Mouse (Mus musculus): ENCODE results near the gene Ap2s1.
"Not testable (repeated sequence)": the region's sequence is repeated elsewhere in the genome, so short reads cannot be mapped to it uniquely, and the experiment has no call there.

The Ap2s1 gene

GRCm38 (mm10) chr7:16738073-16738696, at the start of gene Ap2s1:
Ap2s1 (plus strand) TSS chr7:16738410.
- DNase-seq (ENCODE audit: low spot score in 2 of 2): peak; percentile 89 to 92

- no peak for DNase-seq (ENCODE audit: low spot score in 2 of 2)
These were observed 49.0 kb upstream of the Ap2s1 start for GRCm38 (mm10) chr7:16689196-16689595.

GRCm38 (mm10) chr7:16695025-16695424, 43.2 kb upstream of the Ap2s1 start:
- peak in 1 of 2 experiments; percentile 25 for DNase-seq (ENCODE audit: low spot score in 2 of 2)

- DNase-seq (ENCODE audit: low spot score in 2 of 2): no peak
These were observed 39.2 kb upstream of the Ap2s1 start for GRCm38 (mm10) chr7:16699042-16699441.

- no peak for DNase-seq (ENCODE audit: low spot score in 2 of 2)
These were observed 37.6 kb upstream of the Ap2s1 start for GRCm38 (mm10) chr7:16700583-16700982.

GRCm38 (mm10) chr7:16706385-16706784, 31.8 kb upstream of the Ap2s1 start:
- DNase-seq (ENCODE audit: low spot score in 2 of 2): no peak

GRCm38 (mm10) chr7:16708244-16708643, 30.0 kb upstream of the Ap2s1 start:
- DNase-seq (ENCODE audit: low spot score in 2 of 2): no peak

- DNase-seq (ENCODE audit: low spot score in 2 of 2): no peak
These were observed 27.6 kb upstream of the Ap2s1 start for GRCm38 (mm10) chr7:16710604-16711003.

GRCm38 (mm10) chr7:16712633-16713415, 25.4 kb upstream of the Ap2s1 start:
- DNase-seq (ENCODE audit: low spot score in 2 of 2): no peak

GRCm38 (mm10) chr7:16716456-16717152, 21.6 kb upstream of the Ap2s1 start:
- not testable (repeated sequence) for DNase-seq (ENCODE audit: low spot score in 2 of 2)

- DNase-seq (ENCODE audit: low spot score in 2 of 2): no peak
These were observed 16.6 kb upstream of the Ap2s1 start, which contains the start of gene Ceacam9 for GRCm38 (mm10) chr7:16721629-16722028. Ceacam9 (plus strand) TSS chr7:16721929.

- DNase-seq (ENCODE audit: low spot score in 2 of 2): not testable (repeated sequence)
These were observed 15.7 kb upstream of the Ap2s1 start for GRCm38 (mm10) chr7:16722490-16722889.

GRCm38 (mm10) chr7:16728596-16729348, 9.4 kb upstream of the Ap2s1 start:
- DNase-seq (ENCODE audit: low spot score in 2 of 2): peak in 1 of 2 experiments; percentile 61

GRCm38 (mm10) chr7:16729563-16729962, 8.6 kb upstream of the Ap2s1 start:
- DNase-seq (ENCODE audit: low spot score in 2 of 2): not testable (repeated sequence)

GRCm38 (mm10) chr7:16730791-16731190, 7.4 kb upstream of the Ap2s1 start:
- DNase-seq (ENCODE audit: low spot score in 2 of 2): no peak

GRCm38 (mm10) chr7:16731893-16732422, 6.3 kb upstream of the Ap2s1 start:
- no peak for DNase-seq (ENCODE audit: low spot score in 2 of 2)

- DNase-seq (ENCODE audit: low spot score in 2 of 2): no peak
These were observed 571 bp upstream of the Ap2s1 start for GRCm38 (mm10) chr7:16737606-16738072.

- no peak for DNase-seq (ENCODE audit: low spot score in 2 of 2)
These were observed 920 bp downstream of the Ap2s1 start for GRCm38 (mm10) chr7:16739056-16739604.

GRCm38 (mm10) chr7:16745373-16745772, 7.2 kb downstream of the Ap2s1 start:
- DNase-seq (ENCODE audit: low spot score in 2 of 2): no peak

GRCm38 (mm10) chr7:16746093-16746492, 7.9 kb downstream of the Ap2s1 start:
- DNase-seq (ENCODE audit: low spot score in 2 of 2): peak in 1 of 2 experiments; percentile 50

GRCm38 (mm10) chr7:16747656-16748055, 9.4 kb downstream of the Ap2s1 start:
- DNase-seq (ENCODE audit: low spot score in 2 of 2): no peak

Measured in spleen, postnatal 14 days (tissue).